Mouse (Mus musculus) stomach, embryonic 16.5 days (tissue): ENCODE results near the gene Trex2. TPM values are rescaled to one million over a fixed set of nuclear protein-coding genes. Genes with fewer than 3 reads are reported as not detected.

Experiments
- ATAC-seq: fragments of 200-750 bp; cut with Nextera tagmentation; 2 replicates; pipeline ENCODE4 v1.8.0; 2017; ENCODE audit warnings: moderate number of reproducible peaks, moderate TSS enrichment; ENCODE audit not compliant: insufficient read depth, low FRiP score
- H3K27ac ChIP-seq: fragments of 300-500 bp; sonication (generic); 2 replicates; pipeline ENCODE4 v1.5.1; 2014; ENCODE audit warnings: low read length
- H3K27me3 ChIP-seq: fragments of 300-500 bp; sonication (generic); 2 replicates; pipeline ENCODE4 v1.6.1; 2014; ENCODE audit warnings: low read length, control low read depth, mixed read lengths; ENCODE audit not compliant: control insufficient read depth, insufficient read depth
- H3K36me3 ChIP-seq: fragments of 300-500 bp; sonication (generic); 2 replicates; pipeline ENCODE4 v1.6.1; 2014; ENCODE audit warnings: low read length; ENCODE audit not compliant: control insufficient read depth, insufficient read depth
- H3K4me1 ChIP-seq: fragments of 300-500 bp; sonication (generic); 2 replicates; pipeline ENCODE4 v1.6.1; 2014; ENCODE audit warnings: low read length, control low read depth, mixed read lengths; ENCODE audit not compliant: control insufficient read depth, insufficient read depth
- H3K4me2 ChIP-seq: fragments of 300-500 bp; sonication (generic); 2 replicates; pipeline ENCODE4 v1.6.1; 2014; ENCODE audit warnings: low read depth, low read length, mixed read lengths
- H3K4me3 ChIP-seq: fragments of 300-500 bp; sonication (generic); replicated peaks from 2 replicates; pipeline ENCODE4 v1.5.1; 2014; ENCODE audit warnings: mild to moderate bottlenecking, low read length
- H3K9ac ChIP-seq: fragments of 300-500 bp; sonication (generic); 2 replicates; pipeline ENCODE4 v1.6.1; 2014; ENCODE audit warnings: low read length
- H3K9me3 ChIP-seq: fragments of 300-500 bp; sonication (generic); replicated peaks from 2 replicates; pipeline ENCODE4 v1.6.1; 2016; ENCODE audit warnings: low read length, control low read depth; ENCODE audit not compliant: control insufficient read depth
- WGBS: fragments of 180-500 bp; shearing (Covaris S2); extraction: QIAGEN DNeasy Blood & Tissue Kit; methylation state at CpG from one replicate; pipeline ENCODE4 v1.1.7; 2014; 5-methylcytosine and 5-hydroxymethylcytosine counted together
- polyA plus RNA-seq: library from polyadenylated mRNA; unstranded; fragments of >200 nt; fragmentation: Nextera tagmentation; extraction: Ambion mirVana; gene quantifications from 2 replicates; pipeline ENCODE4 v1.2.1, GENCODE M21; 2015

Gene Trex2
- polyA plus RNA-seq, 1 experiment from 2014 or later: 12.3 TPM

DNA sequence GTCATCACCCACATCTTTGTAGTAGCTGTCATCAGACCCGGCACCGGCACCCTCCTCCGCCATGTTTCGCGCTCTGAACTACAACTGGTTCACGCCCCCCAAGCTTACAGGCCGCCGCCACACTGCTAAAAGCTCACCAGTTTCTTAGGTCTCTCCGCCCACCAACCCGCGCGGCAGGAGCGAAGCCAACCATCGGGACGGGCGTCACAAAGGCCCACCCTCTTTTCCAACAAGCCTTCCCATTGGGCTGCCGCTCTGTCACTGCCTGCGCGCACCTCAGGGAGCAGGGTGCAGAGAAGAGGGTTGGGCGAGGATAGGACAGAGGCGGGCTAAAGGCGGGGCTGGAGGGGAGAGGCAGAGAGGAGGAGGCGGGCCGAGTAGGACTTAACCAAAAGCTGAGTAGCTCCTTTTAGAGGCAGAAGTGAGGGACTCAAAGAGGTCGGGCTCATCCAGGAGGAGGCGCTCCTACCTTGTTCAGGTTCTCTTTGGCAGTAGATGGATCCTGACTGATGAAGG is 23.8 kb upstream of the Trex2 start, which contains the start of gene Haus7:
TSS of gene Haus7 (minus strand) at position 168 of the 516 bp plus-strand sequence.
- Histone ChIP-seq H3K4me1 (0 out of 2 replicates have a peak, but pooled peaks cover 5% of the 10 kb centered on the region), H3K9ac (peak within 1 kb of the TSS; percentile 70), H3K9me3 (no peaks in the 10 kb centered on the region), H3K27ac (no peak within 1 kb of the TSS), H3K4me3 (peak within 1 kb of the TSS; percentile 59), H3K4me2 (peak within 1 kb of the TSS; percentile 67), H3K27me3 (no peaks in the 10 kb centered on the region), H3K36me3 (no peaks in the 10 kb centered on the region)
- 13% methylated on average over 26 of the region's 26 CpGs for WGBS
- peak; percentile 100 for ATAC-seq

DNA sequence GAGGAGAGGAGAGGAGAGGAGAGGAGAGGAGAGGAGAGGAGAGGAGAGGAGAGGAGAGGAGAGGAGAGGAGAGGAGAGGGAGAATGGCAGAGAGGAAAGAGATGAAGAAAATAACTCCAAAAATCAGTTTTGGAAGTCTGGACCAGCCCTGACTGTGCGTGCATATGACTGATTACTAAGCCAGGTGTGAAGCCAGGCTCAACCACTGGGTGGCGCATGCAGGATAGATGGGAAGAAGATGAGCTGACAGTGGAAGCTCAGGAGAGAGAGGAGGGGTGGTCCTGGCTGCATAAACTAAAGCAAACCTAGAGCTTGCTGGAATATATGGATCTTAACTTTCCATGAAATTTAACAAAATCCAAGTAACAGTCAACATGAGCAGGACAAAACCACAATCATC is 16.8 kb upstream of the Trex2 start:
- 20% methylated on average over 2 of the region's 2 CpGs for WGBS
- Histone ChIP-seq H3K27ac (no peak overlapping the region), H3K9ac (no peak overlapping the region), H3K27me3 (no peaks in the 10 kb centered on the region; the same call in 1 of the 2 replicates), H3K4me3 (no peak overlapping the region), H3K4me2 (no peak overlapping the region), H3K36me3 (no peaks in the 10 kb centered on the region), H3K4me1 (no peaks in the 10 kb centered on the region), H3K9me3 (no peaks in the 10 kb centered on the region)
- ATAC-seq: no peak

DNA sequence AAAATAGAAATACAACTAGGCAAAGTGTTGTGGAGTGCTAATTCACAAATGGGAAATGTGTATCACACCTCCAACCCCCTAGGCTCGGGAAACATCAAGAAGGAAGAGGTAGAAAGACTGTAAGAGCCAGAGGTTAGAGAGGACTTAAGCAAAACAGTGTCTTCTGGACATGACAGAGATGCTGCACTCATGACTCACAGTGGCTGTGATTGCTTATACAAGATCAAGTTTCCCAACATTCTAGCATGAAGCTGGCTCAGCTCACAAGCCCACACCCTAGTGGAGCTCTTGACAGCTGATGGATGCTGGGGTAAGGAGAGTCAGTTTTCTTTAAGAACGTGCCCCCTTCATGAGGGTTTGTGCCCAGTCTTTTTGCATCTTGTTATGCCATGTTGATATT is 6.3 kb upstream of the Trex2 start:
- Histone ChIP-seq H3K4me2 (no peak overlapping the region), H3K9ac (no peak overlapping the region), H3K9me3 (no peaks in the 10 kb centered on the region), H3K4me3 (no peak overlapping the region), H3K27ac (no peak overlapping the region), H3K36me3 (no peaks in the 10 kb centered on the region), H3K4me1 (no peaks in the 10 kb centered on the region), H3K27me3 (no peaks in the 10 kb centered on the region)
- WGBS: 53% methylated on average over 2 of the region's 2 CpGs
- ATAC-seq: no peak

DNA sequence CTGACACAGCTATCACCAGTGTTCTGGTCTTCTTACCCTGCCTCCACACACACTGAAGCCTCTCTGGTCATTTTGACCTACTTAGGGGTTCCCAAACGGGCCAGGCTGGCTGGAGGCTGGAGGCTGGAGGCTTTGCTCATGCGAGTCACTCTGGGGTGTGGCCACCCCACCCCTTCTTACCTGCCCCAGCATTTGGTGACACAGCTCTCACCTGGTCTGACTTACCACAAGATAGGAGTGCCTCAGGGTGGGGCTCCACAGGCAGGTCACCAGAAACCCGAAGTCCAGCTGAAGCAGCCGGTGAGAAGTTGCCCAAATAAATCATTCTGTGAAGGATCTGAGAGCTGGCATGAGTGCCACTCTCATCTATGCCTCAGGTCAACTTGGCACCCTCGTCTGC is 2.3 kb downstream of the Trex2 start:
- ATAC-seq: 0 out of 2 replicates have a peak, but pooled peaks have one; percentile 73

DNA sequence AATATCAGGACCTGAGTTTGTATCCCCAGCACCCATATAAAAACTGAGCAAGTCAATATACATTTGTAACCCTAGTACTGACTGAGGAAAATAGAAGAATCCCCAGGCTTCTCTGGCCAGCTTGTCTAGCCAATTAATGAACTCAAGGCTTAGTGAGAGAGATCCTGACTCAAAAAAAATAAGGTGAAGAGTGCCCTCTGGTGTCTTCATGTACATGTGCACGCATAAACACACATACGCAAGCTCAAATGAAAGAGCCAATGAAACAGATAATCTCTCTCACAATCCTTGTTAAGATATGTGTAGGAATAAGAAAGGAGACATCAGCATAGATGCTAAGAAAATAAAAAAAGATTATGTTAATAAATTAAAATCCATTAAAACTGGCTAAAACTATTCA is 5.1 kb downstream of the Trex2 start:
- Histone ChIP-seq H3K4me1 (no peaks in the 10 kb centered on the region), H3K9ac (no peak overlapping the region), H3K27me3 (no peaks in the 10 kb centered on the region), H3K36me3 (no peaks in the 10 kb centered on the region), H3K4me2 (no peak overlapping the region), H3K4me3 (no peak overlapping the region), H3K27ac (no peak overlapping the region), H3K9me3 (no peaks in the 10 kb centered on the region)
- 85% methylated on average over 2 of the region's 2 CpGs for WGBS
- no peak for ATAC-seq

More for the DNA sequence above, 2.3 kb downstream of the Trex2 start:
- H3K36me3 ChIP-seq: no peaks in the 10 kb centered on the region
- no peaks in the 10 kb centered on the region for H3K27me3 ChIP-seq
- H3K9ac ChIP-seq: no peak overlapping the region
- WGBS: 49% methylated on average over 5 of the region's 5 CpGs
- H3K4me3 ChIP-seq: no peak overlapping the region
- no peak overlapping the region for H3K4me2 ChIP-seq
- H3K4me1 ChIP-seq: no peaks in the 10 kb centered on the region
- H3K9me3 ChIP-seq: no peaks in the 10 kb centered on the region
- H3K27ac ChIP-seq: no peak overlapping the region

DNA sequence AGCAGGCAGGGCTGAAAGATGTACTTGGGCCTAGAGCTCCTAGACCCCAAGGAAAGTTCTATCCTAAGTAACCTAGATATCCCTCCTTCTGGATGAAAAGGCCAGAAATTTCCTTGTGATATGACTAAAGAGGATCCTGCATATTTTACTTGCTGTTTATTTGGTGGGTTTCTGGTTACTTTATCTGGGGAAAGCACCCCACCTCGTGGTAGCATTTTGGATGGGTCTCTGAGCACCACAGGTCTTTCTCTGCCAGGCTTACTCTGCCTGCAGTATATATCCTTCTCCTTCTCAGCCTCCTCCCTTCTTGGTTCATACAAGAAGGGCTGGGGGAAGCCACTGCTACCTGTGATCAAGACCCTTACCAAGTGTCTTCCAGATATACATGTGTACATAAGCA is 22.4 kb downstream of the Trex2 start:
- H3K27me3 ChIP-seq: no peaks in the 10 kb centered on the region; the same call in 1 of the 2 replicates
- H3K36me3 ChIP-seq: no peaks in the 10 kb centered on the region
- no peak overlapping the region for H3K4me3 ChIP-seq
- H3K9me3 ChIP-seq: no peaks in the 10 kb centered on the region
- H3K4me2 ChIP-seq: no peak overlapping the region
- WGBS: 19% methylated on average over 1 of the region's 1 CpGs
- no peak for ATAC-seq
- H3K9ac ChIP-seq: no peak overlapping the region
- no peaks in the 10 kb centered on the region; the same call in 1 of the 2 replicates for H3K4me1 ChIP-seq
- H3K27ac ChIP-seq: no peak overlapping the region

DNA sequence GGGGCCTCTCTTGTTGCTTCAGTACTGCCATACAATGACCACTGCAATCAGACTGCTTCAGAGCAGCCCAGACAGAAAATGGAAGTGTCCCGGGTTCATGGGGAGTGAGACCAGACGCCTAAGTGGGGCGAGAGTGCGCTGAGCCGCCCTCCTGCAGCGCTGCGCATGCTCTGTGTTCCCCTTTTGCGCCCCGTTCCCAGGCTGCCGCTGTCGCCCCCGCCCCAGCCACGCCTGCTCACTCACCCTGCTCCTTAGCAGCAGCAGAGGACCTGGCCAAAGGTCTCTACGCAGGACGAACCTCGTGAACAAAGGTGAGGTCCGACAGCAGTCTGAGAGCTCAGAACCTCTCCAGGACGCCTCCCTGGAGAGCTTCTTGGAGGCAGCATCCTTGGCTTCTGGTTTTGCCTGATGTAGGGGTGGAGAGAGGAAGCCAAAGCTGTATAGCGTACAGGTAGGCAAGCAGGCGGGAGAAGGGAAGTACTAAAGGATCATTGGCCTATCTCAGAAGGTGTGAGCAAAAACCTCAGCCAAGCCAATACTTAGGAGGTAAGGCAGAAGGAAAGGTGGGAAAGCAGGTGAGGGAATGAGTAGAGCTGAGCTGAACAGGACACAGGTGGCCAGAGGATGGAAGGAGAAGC is 24.1 kb downstream of the Trex2 start, which contains the start of gene Zfp92:
TSS of gene Zfp92 (plus strand) at position 217 of the 638 bp plus-strand sequence.
- 13% methylated on average over 20 of the region's 20 CpGs for WGBS
- Histone ChIP-seq H3K4me2 (peak within 1 kb of the TSS; percentile 51), H3K27me3 (no peaks in the 10 kb centered on the region; the same call in 1 of the 2 replicates), H3K9me3 (no peaks in the 10 kb centered on the region), H3K36me3 (no peaks in the 10 kb centered on the region), H3K4me3 (peak within 1 kb of the TSS; percentile 28), H3K9ac (no peak within 1 kb of the TSS), H3K4me1 (no peaks in the 10 kb centered on the region; the same call in 1 of the 2 replicates), H3K27ac (no peak within 1 kb of the TSS)
- ATAC-seq: peak; percentile 33; the same call in 1 of the 2 replicates

DNA sequence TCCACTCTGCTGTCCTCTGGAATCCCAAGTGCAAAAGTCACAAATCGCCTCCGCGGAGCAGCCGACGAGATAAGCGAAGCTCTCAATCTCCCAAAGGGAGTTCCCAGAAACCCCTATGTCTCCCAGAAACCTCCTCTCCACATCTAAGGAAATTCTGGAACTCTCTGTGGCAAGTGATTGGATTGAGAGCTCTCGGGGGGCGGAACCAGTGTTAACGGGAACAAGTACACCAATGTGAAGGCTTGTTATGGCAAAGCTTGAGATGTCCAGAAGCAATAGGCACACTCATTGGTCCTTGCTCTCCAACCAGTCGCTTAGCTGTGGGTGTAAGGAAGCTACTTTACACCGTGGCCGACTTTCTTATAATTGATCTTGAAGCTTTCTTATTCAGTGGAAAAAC is 33.5 kb downstream of the Trex2 start:
- Histone ChIP-seq H3K36me3 (no peaks in the 10 kb centered on the region), H3K27me3 (no peaks in the 10 kb centered on the region), H3K27ac (no peak overlapping the region), H3K4me1 (no peaks in the 10 kb centered on the region), H3K4me2 (no peak overlapping the region), H3K4me3 (no peak overlapping the region), H3K9ac (no peak overlapping the region), H3K9me3 (no peaks in the 10 kb centered on the region)
- 94% methylated on average over 12 of the region's 12 CpGs for WGBS
- no peak for ATAC-seq

DNA sequence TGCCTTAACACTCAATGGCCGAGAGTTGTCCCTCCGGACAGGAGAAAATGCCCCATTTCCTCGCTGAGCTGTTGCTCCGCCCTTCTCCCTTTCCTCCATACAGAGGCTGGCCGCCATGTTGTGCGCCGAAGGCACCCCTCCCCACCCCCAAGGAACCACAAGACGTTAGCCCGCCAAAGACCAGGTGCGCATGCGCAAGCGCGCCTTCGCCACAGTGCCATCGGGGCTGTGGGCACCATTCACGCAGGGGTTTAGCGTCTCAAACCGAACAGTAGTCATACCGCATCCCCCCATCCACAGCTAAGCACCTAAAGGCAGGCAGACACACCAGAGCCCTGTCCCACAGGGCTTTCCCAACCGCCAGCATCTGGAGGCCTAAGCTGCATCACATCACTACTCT is 34.2 kb downstream of the Trex2 start:
- no peak for ATAC-seq
- no peaks in the 10 kb centered on the region for H3K27me3 ChIP-seq
- no peaks in the 10 kb centered on the region for H3K36me3 ChIP-seq
- no peaks in the 10 kb centered on the region for H3K9me3 ChIP-seq
- no peak overlapping the region for H3K4me3 ChIP-seq
- no peak overlapping the region for H3K4me2 ChIP-seq
- WGBS: 93% methylated on average over 20 of the region's 20 CpGs
- H3K27ac ChIP-seq: no peak overlapping the region
- H3K4me1 ChIP-seq: no peaks in the 10 kb centered on the region
- H3K9ac ChIP-seq: no peak overlapping the region
